Mouse (Mus musculus) Patski (cell line): ENCODE data around the gene Gtf2f1. TPM values are rescaled to one million over a fixed set of nuclear protein-coding genes. Genes with fewer than 3 reads are reported as not detected.
"Not testable (repeated sequence)": the region's sequence is repeated elsewhere in the genome, so short reads cannot be mapped to it uniquely, and the experiment has no call there.

Experiments used
- ATAC-seq: fragments of 100-300 bp; one replicate; pipeline ENCODE4 v1.8.0; 2021
- CTCF ChIA-PET: fragments of 350-600 bp; sonication (Branson Sonifier 250); formaldehyde crosslinking; loops from one replicate; lab custom pipeline; 2022; ENCODE audit warnings: inconsistent platforms; lab: Charles Lee
- POLR2A ChIA-PET: fragments of 350-600 bp; sonication (Branson Sonifier 250); formaldehyde crosslinking; loops from one replicate; lab custom pipeline; 2022; ENCODE audit warnings: antibody characterized with exemption, inconsistent platforms; lab: Charles Lee
- DNase-seq: peaks from one replicate; pipeline ENCODE4 v3.0.0-alpha.2; 2011; ENCODE audit warnings: low read depth, low spot score
- H3K27me3 ChIP-seq: fragments of 371-371 bp; one replicate; pipeline ENCODE4 v1.5.1; 2021
- CTCF ChIP-seq: fragments of 100-300 bp; IDR thresholded peaks from one replicate; pipeline ENCODE4 v1.5.1; 2021
- in situ Hi-C: fragments of 300-500 bp; cut with MboI; formaldehyde crosslinking; loops from 3 replicates; pipeline ENCODE4 v1.11.1; 2018; ENCODE audit warnings: low pct_unique_long_range_greater_than_20kb, mixed read lengths
- polyA plus RNA-seq: library from polyadenylated mRNA; unstranded; gene quantifications from one replicate; pipeline ENCODE4 v1.2.3, GENCODE M21; 2021

Gene Gtf2f1
- polyA plus RNA-seq = 104 TPM

- ChIA-PET CTCF (interaction anchor here (0.7 kb wide), 1 partner anchor 14 kb away, joined by 4 read pairs; the partner anchor contains the start of gene Alkbh7), POLR2A (no interaction called here)
- DNase-seq (peak; percentile 99), ATAC-seq (peak; percentile 87)
- no peak for TF ChIP-seq CTCF
- in situ Hi-C loops = no loop called here
- no peaks in the 10 kb centered on the region for H3K27me3 ChIP-seq
These were observed at the start of gene Gtf2f1, which contains the start of gene Gm17949 for GRCm38 (mm10) chr17:57011236-57012141. Gene Gtf2f1, minus strand, starts transcription at chr17:57011288. Gene Gm17949, plus strand, starts transcription at chr17:57011469.

- H3K27me3 ChIP-seq = no peaks in the 10 kb centered on the region
- ATAC-seq (peak; percentile 88), DNase-seq (peak; percentile 73)
- no peak for TF ChIP-seq CTCF
- in situ Hi-C loops = loop anchor here (5.0 kb wide), 1 partner anchor 63 kb away; the partner anchor contains the start of gene Alkbh7
- CTCF ChIA-PET = interaction anchor here (1.1 kb wide), 3 partner anchors 11 to 216 kb away, joined by 3 to 5 read pairs (median 3); partner anchors contain the start of gene Khsrp
- POLR2A ChIA-PET = no interaction called here
These were observed 49.2 kb upstream of the Gtf2f1 start for GRCm38 (mm10) chr17:57060231-57060801.

- ChIA-PET POLR2A (no interaction called here), CTCF (no interaction called here)
- DNase-seq = peak; percentile 30
- ATAC-seq = peak; percentile 50
- H3K27me3 ChIP-seq = no peaks in the 10 kb centered on the region
- in situ Hi-C loops = no loop called here
- no peak for TF ChIP-seq CTCF
These were observed 48.4 kb upstream of the Gtf2f1 start, which contains the start of gene Slc25a23 for GRCm38 (mm10) chr17:57059486-57059977. Gene Slc25a23, minus strand, starts transcription at chr17:57059863.

GRCm38 (mm10) chr17:57058891-57059485 is 47.9 kb upstream of the Gtf2f1 start, which contains the start of gene Crb3:
Gene Crb3, plus strand, starts transcription at chr17:57059105.
- CTCF ChIA-PET = no interaction called here
- in situ Hi-C loops = no loop called here
- POLR2A ChIA-PET = no interaction called here
- no peak for TF ChIP-seq CTCF
- ATAC-seq (no peak), DNase-seq (no peak)
- no peaks in the 10 kb centered on the region for H3K27me3 ChIP-seq

- CTCF ChIA-PET = interaction anchor here (1.5 kb wide), 1 partner anchor 25 kb away, joined by 3 read pairs; the partner anchor contains the start of gene Khsrp
- in situ Hi-C loops = no loop called here
- no peaks in the 10 kb centered on the region for H3K27me3 ChIP-seq
- ATAC-seq = no peak
- POLR2A ChIA-PET = interaction anchor here (0.7 to 1.0 kb wide), 2 partner anchors 26 to 236 kb away, joined by 4 to 5 read pairs; no protein-coding TSS in a partner anchor
- no peak for DNase-seq
- no peak for TF ChIP-seq CTCF
These were observed 45.2 kb upstream of the Gtf2f1 start for GRCm38 (mm10) chr17:57056246-57056645.

- CTCF ChIA-PET = interaction anchor here (0.7 kb wide), 1 partner anchor 174 kb away, joined by 4 read pairs; no protein-coding TSS in a partner anchor
- H3K27me3 ChIP-seq, ATAC-seq, DNase-seq, in situ Hi-C loops, POLR2A ChIA-PET: not testable (repeated sequence)
These were observed 40.6 kb upstream of the Gtf2f1 start for GRCm38 (mm10) chr17:57051679-57052078.

GRCm38 (mm10) chr17:57048816-57049215 is 37.7 kb upstream of the Gtf2f1 start:
- no peak for TF ChIP-seq CTCF
- no peak for ATAC-seq
- DNase-seq = no peak
- CTCF ChIA-PET = interaction anchor here (1.3 kb wide), 1 partner anchor 9 kb away, joined by 6 read pairs; no protein-coding TSS in a partner anchor
- H3K27me3 ChIP-seq = no peaks in the 10 kb centered on the region
- in situ Hi-C loops = no loop called here
- POLR2A ChIA-PET = no interaction called here

GRCm38 (mm10) chr17:57047406-57047805 is 36.3 kb upstream of the Gtf2f1 start:
- DNase-seq (no peak), ATAC-seq (no peak)
- no peak for TF ChIP-seq CTCF
- ChIA-PET CTCF (no interaction called here), POLR2A (no interaction called here)
- in situ Hi-C loops = no loop called here
- H3K27me3 ChIP-seq = no peaks in the 10 kb centered on the region

GRCm38 (mm10) chr17:57041554-57041953 is 30.5 kb upstream of the Gtf2f1 start, which contains the start of gene Slc25a41:
Gene Slc25a41, minus strand, starts transcription at chr17:57041654.
- no peaks in the 10 kb centered on the region for H3K27me3 ChIP-seq
- no peak for DNase-seq
- no peak for TF ChIP-seq CTCF
- ATAC-seq = no peak
- CTCF ChIA-PET = no interaction called here
- POLR2A ChIA-PET = no interaction called here
- in situ Hi-C loops = no loop called here

- ATAC-seq = no peak
- POLR2A ChIA-PET = no interaction called here
- DNase-seq = no peak
- CTCF ChIA-PET = interaction anchor here (1.2 kb wide), 1 partner anchor 10 kb away, joined by 6 read pairs; no protein-coding TSS in a partner anchor
- in situ Hi-C loops = no loop called here
- H3K27me3 ChIP-seq = no peaks in the 10 kb centered on the region
- TF ChIP-seq CTCF = no peak
These were observed 27.9 kb upstream of the Gtf2f1 start for GRCm38 (mm10) chr17:57038978-57039377.
